Mouse (Mus musculus): Measurements from ENCODE around the gene Suds3.

Gene Suds3

DNA sequence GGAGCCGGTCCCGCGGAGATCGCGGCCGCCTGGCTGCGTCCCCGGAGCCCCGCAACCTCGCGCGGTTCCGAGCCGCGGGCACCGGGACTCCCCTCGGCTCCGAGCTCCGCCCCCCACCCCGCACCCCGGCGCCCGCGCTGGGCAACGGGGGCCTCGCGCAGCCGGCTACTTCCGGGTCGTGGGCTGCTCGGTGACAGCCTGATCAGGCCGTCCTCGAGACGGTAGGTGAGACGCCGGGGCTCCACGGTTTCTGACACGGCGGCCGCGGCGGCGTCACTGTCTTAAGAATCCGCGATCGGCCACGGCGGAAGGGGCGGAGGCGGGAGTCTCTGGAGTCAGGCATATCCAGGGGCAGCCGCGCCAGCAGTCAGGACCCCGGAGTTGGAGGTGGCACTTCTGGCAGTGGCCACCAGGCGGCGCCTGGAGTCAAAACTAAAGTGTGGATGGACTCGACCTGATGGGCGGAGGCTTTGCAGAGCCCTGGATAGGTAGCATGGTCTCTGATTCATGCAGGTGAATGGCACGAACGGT, at the start of gene Suds3:
Gene Suds3 (minus strand): TSS at position 278 of the 531 bp plus-strand sequence.
- in situ Hi-C loops (cut with MboI, MseI), result loop anchor here (5.0 kb wide), 1 partner anchor 41 kb away; no protein-coding TSS in a partner anchor

DNA sequence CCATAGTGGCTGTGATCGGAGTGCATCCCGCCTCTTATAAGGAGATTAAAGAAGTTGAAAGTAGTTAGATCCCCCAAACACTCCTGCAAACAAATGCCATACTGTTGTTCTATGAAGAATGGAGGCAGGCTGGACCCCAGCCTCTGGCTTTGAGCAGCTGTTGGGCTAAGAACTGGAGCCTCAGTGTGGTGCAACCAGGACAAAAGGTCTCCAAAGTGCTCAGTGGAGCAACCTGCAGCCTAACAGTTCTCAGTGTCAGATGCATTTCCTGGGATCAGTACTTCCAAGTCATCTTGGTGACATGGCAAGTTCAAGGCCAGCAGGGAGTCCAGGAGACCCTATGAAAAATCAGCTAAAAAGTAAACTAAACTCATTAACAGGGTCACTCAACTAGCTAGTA, 49.0 kb upstream of the Suds3 start:
- in situ Hi-C loops (cut with MboI, MseI), result no loop called here

DNA sequence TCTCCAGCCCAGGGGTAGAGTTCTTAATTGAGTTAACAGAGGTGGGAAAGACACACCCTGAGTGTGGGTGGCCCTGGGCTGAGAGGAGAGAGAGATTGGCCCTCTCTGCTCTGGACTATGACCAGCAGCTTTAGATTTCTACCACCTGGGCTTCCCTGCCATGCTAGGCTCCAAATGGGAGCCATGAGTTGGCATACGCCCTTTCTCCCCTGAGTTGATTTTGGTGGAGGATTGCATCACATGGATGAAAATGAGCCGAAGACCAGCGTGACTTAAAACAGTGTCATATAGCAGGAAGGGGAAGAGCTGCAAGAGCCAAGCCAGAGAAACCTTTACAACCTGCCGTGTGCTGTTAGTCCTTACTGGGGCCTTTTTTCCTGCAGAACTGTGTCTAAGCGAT, 48.6 kb upstream of the Suds3 start:
- in situ Hi-C loops (cut with MboI, MseI), result no loop called here

DNA sequence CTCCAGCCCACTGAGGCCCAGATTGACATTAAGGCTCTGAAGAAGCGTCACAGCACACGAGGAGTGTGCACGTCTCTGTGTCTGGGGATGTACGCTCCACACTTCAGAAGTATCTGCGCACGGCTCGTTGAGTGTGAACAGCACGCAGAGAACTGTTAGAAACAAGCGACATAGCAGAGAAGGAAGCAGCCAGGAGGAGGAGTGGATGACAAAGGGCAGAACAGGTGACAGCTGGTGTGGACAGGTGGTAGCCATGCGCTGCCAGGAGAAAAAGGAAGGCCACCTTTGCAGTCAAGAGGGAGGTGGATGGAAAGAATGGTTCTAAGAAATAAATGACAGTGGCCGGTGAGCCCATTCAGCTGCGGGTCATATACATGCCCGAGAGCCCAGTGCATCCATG, 47.9 kb upstream of the Suds3 start:
- in situ Hi-C loops (cut with MboI, MseI), result no loop called here

DNA sequence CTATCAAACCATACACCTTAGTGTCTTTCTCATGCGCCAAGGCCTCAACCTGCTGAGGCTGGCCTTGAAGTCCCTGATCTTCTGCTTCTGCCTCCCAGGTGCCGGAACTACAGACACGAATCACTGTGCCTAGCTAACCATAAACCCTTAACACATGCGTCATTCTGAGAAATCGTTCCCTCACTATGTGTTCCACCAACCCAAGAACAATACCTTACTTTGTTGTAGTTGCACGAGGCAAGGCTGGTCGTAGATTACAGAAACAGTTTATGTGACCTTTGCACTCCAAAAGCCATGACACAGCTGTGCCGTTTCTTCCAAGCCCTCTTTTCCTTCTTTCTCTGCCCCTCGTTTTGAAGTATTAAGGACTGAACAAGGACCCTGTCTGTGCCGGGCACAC, 44.6 kb upstream of the Suds3 start:
- in situ Hi-C loops (cut with MboI, MseI), result no loop called here

DNA sequence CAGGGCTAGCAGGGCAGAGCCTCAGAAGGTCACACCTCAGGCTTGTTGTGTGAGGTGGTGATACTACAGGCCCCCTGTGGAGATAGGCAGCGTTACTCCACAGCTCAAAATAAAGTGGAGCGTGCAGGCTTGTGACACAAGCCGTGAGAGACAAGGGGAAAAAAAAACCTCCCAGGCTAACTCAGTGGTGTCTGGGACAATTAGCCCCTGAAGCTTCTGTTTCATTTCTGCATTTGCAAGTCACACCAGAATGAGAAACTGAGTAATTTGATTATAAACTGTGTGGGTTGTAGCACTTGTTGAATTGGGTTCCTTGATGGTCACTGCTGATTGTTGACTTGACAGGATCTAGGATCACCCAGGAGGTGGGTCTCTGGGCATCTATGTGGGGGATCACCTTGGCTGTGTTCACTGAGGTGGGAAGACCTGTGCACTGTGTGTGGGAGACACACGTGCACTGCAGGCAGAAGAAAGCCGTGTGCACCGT, 43.9 kb upstream of the Suds3 start:
- in situ Hi-C loops (cut with MboI, MseI), result loop anchor here (5.0 kb wide), 1 partner anchor 43 kb away; the partner anchor contains the start of gene Suds3

DNA sequence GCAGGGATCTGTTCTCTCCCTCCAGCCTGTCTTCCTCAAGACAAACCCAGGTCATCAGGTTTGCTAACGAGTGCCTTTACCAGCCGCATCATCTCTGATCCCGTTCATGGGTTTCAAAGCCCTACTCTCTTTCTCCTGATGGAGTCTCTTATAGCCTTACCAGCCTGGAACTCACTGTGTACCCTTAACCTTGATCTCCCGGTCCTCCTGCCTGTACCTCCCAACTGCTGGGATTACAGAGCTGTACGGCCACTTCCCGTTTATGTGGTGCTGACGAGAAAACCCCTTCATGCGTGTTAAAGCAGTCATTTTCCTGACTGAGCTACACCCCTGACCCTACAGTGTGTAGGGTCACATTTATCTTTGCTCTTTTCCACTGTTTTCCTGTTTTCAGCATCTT, 43.4 kb upstream of the Suds3 start:
- in situ Hi-C loops (cut with MboI, MseI), result loop anchor here (5.0 kb wide), 1 partner anchor 42 kb away; the partner anchor contains the start of gene Suds3

DNA sequence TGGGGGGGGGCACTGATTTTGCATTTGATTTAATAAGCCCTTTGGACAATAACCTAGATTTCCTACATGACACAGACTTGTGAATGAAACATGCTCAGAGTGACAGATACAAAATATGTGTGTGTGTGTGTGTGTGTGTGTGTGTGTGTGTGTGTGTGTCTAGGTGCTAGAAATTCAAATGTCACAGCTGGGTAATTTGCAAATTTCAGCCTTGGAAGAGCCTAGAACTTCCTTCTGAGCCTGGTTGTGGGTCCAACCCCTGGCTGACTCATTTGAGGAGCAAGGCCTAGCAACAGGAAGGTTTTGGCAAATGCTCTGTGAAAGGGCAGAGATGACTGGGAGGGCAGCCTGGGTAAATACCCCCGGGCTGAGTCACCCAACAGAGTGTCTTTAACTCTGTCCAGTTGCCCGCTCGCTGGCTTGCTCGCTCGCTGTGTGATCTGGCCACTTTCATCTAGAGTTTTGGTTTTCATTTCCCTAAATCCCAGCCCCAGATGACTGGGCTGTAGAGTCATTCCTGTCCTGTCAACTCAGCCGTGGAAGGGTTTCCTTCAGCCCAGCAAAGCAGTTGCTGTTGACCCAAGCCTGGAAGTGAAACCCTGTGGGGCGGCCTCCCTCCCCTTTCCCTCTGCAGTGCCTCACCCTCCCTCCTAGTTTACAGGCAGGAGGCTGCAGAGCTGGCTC, 42.6 kb upstream of the Suds3 start:
- in situ Hi-C loops (cut with MboI, MseI), result loop anchor here (5.0 kb wide), 1 partner anchor 41 kb away; the partner anchor contains the start of gene Suds3

DNA sequence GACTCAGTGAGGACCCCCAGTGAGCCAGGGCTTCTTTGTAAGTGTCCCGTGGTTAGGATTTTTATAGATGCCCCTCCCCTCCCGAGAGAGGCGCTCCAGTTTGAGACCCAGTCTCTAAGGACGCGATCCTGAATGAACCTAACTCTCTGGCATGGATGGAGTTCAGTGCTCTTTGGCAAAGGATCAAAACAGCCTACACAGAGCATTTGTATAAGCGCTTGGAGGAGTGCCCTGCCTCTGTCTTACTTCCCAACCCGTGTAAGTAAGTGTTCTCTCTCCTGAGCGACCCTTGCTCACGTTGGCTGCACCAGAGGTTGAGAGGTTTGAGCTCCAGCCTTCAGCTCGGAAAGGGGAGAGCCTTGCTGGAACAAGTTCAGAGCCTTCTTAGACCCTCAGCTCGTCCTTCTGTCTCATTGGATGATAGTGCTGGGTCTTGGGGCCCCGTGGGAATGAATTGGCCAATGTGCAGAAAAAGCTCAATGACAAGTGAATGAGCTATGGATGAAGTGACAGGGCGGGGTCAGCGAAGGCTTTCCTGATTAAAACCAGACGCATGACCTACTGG, 37.7 kb upstream of the Suds3 start:
- in situ Hi-C loops (cut with MboI, MseI), result no loop called here

DNA sequence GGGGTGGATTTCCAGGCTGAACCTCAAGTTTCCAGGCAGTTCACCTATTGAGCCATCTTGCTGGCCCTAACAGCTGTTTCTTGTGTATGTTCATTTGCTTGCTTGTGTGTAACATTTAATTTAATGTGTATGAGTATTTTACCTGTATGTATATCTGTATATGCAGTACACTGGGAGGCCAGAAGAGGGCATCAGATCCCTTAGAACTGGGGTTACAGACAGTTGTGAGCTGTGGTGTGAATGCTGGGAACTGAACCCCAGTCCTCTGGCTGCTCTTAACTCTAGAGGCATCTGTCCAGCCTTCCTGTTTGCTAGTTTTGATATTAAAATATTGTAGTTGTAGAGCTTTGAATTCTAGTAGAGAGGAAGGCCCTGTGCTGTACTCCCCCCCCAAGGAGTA, 37.0 kb upstream of the Suds3 start:
- in situ Hi-C loops (cut with MboI, MseI), result no loop called here

DNA sequence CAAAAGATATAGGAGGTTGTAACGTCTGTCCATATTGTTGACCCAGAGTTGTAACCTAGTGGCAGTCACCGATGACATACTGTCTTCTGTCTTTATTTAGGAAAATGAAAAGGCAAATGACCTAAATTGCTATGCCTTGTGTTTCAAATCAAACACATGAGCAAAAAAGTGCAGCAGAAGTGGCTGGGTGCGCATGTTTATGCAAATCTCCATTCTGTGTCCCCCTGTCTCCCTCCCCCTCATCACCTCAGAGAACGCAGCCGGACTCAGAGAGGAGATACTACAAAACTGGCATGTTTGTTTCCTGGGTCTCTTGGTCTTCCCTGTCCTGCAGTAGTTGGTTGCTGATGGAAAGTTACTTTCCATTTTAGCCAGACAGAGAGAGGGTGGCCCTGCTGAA, 34.2 kb upstream of the Suds3 start:
- in situ Hi-C loops (cut with MboI, MseI), result no loop called here

DNA sequence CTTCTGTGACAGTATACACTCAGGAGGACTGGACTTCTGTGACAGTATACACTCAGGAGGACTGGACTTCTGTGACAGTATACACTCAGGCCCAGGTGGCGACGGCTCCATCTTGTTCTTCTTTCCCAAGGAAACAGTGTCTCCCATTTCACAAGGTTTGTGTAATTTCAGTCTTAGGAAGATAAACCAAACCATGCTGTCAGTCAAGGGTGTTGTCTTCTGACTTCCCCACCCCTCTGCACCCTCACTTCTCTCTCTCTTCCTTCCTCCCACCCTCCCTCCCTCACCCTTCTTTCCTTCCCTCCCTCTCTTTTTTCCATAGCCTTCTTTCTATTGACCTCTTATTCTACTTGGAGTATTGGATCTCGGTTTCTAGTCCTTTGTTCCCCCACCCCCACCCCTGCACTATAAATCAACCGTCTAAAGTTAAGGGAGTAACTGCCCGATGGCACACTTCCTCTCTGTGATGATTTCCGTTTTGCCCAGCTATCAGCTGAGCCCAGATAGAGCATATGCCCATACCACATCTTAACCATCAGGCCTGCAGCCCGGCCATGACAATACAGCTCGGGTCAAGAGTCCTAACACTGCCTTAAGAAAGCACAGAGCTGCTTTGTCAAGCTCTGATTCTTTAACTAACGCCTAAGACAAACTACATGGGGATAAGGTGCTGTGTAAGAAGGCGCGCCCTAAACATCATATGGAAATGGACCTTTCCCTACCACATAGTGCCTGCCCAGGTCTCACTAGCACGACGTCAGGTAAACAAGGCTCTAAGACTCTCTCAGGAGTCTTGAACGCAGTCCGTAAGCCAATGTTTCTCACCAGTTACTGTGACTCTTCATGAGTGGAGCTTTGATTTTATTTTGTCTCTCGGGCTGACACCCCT, 33.4 kb upstream of the Suds3 start:
- in situ Hi-C loops (cut with MboI, MseI), result no loop called here

DNA sequence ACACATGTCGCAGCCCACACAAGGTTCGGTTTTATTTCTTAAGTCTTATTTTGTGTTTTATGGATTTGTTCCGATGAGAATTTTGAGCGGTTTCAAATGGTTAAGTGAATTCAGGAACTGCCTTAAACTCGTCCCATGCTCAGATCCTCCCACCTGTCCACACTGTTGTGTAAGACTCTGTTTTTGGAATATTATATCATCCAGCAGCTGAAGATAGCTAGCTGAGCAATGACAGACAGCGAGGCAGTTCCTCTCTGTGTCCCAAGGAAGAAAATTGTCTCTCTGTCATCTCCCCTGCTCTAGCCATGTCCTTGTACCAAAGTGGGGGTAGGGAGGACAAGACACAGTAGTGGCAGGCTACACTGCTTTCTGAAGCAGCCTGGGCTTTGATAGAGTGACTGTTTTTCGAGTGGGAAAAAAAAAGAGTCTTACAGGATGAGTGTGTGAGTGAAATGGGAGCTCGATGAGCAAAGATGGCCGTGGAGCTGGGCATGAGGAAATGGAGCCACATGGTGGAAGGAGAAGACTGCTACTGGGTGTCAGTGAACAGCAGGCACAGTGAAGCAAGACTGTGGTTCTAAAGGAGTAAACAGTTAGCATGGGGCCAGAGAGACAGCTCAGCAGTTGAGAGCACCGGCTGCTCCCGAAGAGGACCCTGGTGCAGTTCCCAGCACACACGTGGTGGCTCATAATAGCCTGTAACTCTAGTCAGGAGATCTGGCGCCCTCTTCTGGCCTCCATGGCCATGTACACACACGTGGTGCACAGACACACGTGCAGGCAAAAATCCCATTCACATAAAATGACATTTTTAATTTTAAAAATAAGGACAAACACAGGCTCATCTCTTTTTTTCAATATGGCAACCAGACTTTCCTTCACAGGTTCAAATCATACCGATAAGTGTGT, 31.5 kb upstream of the Suds3 start:
- in situ Hi-C loops (cut with MboI, MseI), result no loop called here

DNA sequence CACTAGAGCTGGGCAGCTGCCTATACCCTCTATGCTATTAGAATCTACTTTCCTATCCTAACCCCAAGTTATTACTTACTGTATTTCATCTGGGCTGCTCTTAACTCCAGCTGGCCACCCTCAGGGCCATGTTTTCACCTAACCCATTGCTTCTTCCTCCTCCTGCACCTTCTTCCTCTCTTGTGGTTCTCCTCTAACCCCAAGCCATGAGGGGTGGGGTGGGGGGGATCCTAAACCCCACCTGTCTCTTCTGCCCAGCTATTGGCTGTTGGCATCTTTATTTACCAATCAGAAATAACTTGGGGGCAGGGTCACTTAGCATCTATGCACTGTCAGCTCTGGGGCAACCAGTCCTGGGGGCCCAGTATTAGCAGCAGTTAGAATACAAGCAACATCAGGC, 30.3 kb upstream of the Suds3 start:
- in situ Hi-C loops (cut with MboI, MseI), result no loop called here

DNA sequence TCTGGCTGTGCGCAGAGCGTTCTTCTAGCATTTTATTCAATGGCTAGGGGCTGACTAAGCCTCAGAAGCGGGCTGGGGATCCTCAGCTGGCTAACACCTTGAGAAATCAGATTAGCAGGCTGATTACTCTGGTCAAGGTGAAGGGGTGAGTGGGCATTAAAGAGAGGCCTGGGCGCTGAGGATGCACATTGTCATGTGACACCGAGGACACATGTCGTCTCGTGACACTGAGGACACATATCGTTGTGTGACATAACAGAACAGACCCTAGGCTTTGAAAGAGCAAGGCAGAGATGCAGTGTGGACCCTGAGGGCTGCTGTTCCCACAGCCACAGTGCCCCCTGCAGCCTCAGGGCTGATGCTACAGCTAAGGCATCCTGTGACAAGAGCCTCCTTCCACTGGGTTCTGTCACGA, 27.8 kb upstream of the Suds3 start:
- in situ Hi-C loops (cut with MboI, MseI), result no loop called here

DNA sequence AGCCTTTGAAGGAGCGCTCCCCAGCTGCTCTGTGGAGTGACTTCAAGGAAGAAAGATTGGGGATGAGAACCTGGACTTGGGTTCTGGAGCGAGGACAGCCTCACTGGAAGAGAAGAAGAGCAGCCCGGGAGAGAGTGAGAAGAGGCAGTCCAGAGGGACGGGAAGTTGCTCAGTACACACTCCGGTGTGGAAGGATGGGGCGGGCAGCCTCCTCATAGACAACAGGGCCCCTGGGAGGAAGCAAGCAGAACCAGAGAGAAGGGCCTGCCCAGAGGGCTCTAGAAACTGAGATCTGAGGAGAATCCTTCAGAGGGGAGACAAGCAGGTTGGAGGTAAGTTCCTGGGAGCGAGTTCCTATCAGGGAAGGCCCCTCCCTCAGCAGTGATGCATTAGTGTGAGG, 24.5 kb upstream of the Suds3 start:
- in situ Hi-C loops (cut with MboI, MseI), result no loop called here

DNA sequence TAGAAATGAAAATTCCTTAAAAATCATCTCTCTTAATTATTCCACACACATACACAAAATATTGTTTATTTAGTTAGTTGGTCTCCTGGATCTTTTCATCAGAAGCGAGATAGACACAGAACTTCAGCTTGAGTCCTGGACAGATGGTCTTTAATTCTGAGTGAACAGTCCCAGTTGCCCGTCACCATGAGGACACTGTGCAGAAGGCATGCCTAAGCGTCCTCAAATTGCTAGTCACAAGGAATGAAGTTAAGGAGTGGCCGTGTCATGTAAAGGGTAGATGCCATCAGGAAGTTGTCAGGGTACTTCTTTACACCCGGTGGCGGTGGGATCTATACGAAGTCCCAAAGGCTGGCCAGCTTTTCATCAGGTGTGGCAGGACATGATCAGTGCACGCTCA, 23.9 kb upstream of the Suds3 start:
- in situ Hi-C loops (cut with MboI, MseI), result no loop called here

DNA sequence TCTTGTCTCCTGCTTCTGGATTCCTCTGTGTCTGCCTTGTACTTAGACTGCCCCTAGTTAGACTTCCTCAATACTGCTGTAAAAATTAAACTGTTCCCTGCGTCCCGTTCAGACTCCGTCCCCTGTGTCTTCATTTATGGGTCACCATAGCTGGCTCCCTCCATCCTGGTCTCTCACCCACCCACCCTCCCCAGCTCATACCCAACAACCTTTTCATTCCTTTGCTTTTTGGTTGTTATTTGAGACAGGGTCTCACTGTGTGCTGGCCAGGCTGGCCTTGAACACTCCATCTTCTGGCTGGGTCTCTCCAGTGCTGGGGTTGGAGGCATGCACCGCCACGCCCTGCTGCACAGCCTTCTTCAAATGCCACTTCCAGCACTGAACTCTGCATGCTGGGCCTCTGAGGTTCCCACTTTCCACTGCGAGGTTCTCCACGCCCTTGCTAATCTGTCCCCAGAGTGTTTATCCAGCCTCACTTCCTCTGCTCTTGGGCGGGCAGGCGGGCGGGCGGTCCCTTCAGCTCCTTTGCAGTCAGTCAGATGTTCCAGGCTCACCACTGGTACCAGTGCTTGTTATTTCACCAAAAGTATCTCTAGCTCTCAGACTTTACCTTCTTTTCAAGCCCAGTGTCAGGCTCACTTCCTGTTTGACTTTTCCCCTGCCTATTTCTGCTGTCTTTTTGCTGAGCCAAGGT, 22.5 kb upstream of the Suds3 start:
- in situ Hi-C loops (cut with MboI, MseI), result no loop called here

DNA sequence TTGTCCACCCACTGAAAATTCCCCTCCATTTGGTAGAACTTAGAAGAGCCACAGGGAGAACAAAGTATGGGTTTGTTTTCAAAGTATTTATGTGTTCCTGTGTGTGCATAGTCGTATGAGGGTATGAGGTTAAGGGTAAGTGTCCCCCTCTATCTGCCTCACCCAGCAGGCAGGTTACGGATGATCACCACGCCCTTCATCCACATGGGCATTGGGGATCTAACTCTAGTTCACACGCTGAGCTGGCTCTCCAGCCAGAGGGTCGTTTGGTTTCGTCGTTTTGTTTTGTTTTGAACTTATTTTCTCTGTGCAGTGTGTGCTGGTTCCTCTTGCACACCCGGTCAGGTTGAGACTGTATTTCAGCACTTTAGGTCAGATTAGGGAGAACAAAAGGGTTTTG, 21.7 kb upstream of the Suds3 start:
- in situ Hi-C loops (cut with MboI, MseI), result no loop called here

DNA sequence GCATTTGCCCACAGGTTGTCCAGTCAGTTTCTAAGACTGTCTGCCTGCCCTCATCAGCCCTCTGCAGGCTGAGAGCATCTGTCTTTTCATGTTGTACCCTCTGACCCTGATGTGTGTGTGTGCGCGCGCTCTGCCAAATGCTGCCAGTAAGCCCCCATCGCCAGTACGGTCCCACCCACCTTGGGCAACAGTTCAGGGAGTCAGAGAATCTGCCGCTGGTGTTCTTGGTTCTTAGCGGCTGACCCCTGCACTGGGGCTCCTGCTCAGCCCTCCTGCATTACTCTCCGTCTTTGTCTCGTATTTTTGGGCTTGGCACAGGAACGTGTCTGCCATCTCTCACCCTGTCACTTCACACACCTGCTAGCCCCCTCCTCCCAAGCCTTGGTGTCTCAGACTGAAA, 21.1 kb upstream of the Suds3 start:
- in situ Hi-C loops (cut with MboI, MseI), result no loop called here
